Mouse (Mus musculus): Measurements from ENCODE around the gene Pmpcb.
A peak's percentile ranks its signal among the peaks of the same experiment; 100 is the strongest.
"Not testable (repeated sequence)": the region's sequence is repeated elsewhere in the genome, so short reads cannot be mapped to it uniquely, and the experiment has no call there.

Gene Pmpcb

DNA sequence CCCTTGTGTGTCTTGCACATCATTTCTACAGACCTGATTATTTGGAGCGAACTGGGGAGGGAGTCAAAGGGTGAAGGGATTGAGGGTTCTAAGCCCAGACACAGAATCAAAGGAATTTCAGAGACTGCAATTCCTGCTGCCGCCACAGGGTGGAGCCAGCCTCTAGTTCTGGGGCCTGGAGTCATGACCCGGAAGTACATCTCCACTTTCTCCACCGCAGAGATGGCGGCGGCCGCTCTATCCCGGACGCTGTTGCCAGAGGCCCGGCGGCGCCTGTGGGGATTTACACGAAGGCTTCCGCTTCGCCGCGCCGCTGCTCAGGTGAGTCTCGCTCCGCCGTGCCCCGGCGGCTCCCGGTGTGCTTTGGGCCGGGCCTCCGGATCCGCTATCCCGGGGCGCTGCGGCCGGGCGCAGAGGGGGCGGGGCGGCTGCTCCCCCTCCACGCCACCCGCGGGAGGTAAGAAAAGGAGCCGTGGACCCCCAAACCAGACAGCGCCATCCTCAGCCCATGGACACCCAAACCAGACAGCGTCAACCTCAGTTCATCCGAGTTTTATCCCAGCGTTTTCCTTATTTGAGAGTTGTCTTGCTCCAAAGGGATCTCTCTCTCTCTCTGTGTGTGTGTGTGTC, at the start of gene Pmpcb:
Gene Pmpcb (plus strand): TSS at position 186 of the 630 bp plus-strand sequence.
- DNase-seq = peak; percentile 87

DNA sequence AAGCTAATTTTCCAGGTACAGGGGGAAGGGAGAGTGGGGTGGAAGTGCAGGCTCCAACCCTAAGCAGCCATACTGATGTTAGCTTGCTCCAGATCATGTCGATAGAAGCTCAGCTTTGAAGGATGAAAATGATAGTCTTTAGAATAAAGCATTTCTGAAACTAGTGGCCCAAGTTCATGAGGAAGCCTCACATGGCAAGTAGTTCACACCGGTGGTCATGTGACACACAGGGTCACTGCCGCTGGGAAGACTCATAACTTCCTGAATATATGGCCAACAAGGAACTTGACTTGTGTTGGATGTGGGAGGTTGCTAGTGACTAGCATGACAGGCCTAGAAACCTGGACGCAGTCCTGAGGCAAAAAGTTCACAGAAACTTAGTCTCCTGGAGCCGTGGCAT, 44.7 kb upstream of the Pmpcb start:
- DNase-seq = no peak

GRCm38 (mm10) chr5:21693372-21693870, 43.5 kb upstream of the Pmpcb start:
- DNase-seq = no peak

- DNase-seq = no peak
Measured at GRCm38 (mm10) chr5:21694854-21695490, 42.0 kb upstream of the Pmpcb start.

DNA sequence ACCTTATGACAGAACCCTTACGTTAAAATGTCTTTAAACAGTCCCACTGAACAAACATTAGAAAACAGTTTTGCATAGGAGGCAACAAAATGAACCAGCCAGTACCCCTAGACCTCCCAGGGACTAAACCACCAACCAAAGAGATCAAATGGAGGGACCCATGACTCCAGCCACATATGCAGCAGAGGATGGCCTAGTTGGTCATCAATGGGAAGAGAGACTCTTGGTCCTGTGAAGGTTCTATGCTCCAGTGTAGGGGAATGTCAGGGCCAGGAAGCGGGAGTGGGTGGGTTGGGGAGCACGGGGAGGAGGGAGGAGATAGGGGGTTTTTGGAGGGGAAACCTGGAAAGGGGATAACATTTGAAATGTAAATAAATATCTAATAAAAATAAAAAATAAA, 37.4 kb upstream of the Pmpcb start:
- not testable (repeated sequence) for DNase-seq

DNA sequence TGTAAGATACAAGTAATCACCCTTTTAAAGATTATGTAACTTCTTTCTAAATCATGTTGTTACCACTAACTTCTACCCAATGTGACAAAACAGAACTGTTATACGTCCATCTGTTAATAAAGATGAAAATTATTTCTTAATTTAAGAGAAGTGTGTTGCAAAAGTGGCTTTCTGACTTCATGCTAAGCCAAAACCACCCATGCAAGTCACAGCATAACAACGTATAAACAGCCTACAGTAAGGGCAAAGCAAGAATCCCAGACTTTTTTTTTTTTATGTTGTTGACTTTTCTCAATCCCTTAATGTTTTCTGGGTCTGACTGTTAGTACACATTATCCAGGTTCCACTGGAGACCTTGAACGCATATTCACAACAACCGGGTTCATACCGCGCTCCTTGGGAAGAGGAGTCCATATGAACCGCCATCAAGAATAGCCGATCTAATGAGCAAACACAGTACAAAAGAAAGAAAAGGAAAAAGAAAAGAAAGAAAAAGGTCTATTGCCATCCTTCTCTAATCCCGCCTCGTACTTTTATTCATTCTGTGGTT, 36.6 kb upstream of the Pmpcb start:
- no peak for DNase-seq

- DNase-seq = no peak
Measured at GRCm38 (mm10) chr5:21700934-21701333, 36.0 kb upstream of the Pmpcb start.

GRCm38 (mm10) chr5:21701351-21702008, 35.5 kb upstream of the Pmpcb start, which contains the start of gene Napepld:
TSS of gene Napepld (minus strand) at chr5:21701396.
- peak; percentile 99 for DNase-seq

GRCm38 (mm10) chr5:21702009-21702364, 35.0 kb upstream of the Pmpcb start:
- no peak for DNase-seq

GRCm38 (mm10) chr5:21702873-21703475, 34.0 kb upstream of the Pmpcb start:
- no peak for DNase-seq

GRCm38 (mm10) chr5:21703708-21704107, 33.2 kb upstream of the Pmpcb start:
- DNase-seq = no peak

DNA sequence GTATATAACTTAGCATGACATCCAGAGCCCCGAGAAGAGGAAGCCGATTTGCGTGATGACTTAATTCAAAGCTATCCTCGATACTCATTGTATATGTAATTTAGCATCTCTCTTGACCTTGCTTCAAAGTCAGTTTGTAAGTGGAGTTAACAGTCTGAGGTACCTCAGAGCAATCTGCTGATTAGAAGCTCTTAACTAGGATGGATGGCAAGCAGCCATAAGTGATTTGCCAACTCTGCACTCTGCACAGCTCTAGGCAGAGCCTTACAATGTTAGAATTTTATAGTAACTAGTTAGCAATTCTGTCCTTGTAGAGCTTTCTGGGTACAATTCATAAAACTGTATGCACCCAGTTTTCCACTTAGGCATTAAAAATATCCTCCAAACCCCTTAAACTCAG, 30.4 kb upstream of the Pmpcb start:
- DNase-seq = no peak

DNA sequence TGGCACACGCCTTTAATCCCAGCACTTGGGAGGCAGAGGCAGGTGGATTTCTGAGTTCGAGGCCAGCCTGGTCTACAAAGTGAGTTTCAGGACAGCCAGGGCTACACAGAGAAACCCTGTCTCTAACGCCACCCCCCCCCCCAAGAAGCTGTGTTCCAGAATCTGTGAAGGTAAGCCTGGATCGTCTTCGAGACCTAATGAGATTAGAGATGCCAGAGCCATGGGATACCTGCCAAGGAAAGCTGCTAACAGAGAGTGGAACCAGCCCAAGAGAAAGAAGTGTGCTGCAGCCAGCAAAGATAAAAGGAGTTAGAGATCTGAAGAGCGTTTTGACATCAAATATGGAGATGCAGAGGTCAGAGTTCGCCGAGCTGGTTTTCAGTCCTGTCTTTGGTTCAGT, 28.9 kb upstream of the Pmpcb start:
- not testable (repeated sequence) for DNase-seq

GRCm38 (mm10) chr5:21712127-21712715, 24.7 kb upstream of the Pmpcb start:
- DNase-seq = no peak

DNA sequence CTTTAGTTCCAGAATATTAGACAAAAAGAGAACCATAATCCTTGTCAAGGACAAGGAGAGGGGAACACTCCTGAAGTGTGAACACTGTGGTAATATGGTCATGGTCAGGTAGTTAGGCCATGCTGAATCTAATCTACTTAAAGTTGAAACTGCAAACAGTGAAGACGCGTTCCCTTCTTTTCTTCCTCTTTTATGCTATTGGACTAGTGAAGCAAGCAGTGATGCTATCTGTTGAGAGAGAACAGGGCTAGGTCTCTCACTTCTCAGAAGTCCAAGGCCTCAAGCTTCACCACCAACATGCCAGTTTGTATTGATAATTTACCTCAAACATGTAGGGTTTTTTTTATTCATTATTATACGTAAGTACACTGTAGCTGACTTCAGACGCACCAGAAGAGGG, 22.5 kb upstream of the Pmpcb start:
- DNase-seq = no peak

- DNase-seq = no peak
Measured at GRCm38 (mm10) chr5:21717165-21717715, 19.7 kb upstream of the Pmpcb start.

- no peak for DNase-seq
Measured at GRCm38 (mm10) chr5:21718546-21718945, 18.4 kb upstream of the Pmpcb start.

DNA sequence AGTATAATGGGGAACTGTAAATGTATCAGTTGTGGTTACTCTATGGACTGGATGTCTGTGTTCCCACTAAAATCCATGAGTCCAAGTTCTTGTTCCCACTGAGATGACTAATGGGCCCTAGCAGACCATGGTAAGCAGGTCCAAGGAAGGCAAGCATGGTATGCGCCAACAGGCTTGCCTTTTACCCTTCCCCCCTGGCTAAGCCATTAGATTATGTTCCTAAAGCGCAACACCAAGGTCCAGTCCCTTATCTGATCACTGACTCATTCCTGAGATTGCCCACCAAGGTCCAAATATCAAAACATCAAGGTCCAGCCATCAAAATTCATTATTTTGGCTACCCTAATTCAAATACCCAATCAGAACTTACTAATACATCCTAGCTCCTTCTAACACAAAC, 17.7 kb upstream of the Pmpcb start:
- no peak for DNase-seq

- no peak for DNase-seq
Measured at GRCm38 (mm10) chr5:21724427-21724826, 12.5 kb upstream of the Pmpcb start.

- DNase-seq = no peak
Measured at GRCm38 (mm10) chr5:21724872-21725271, 12.1 kb upstream of the Pmpcb start.

- DNase-seq = no peak
Measured at GRCm38 (mm10) chr5:21729107-21729506, 7.8 kb upstream of the Pmpcb start.

GRCm38 (mm10) chr5:21732177-21732911, 4.6 kb upstream of the Pmpcb start:
- DNase-seq = no peak
